28 mouse cellular contexts compared by ENCODE assay signal in genomic region chr16:36053524-36054275, GRCm38 (mm10). TPM values are rescaled to one million over a fixed set of nuclear protein-coding genes. Genes with fewer than 3 reads are reported as not detected.
DNase-seq lines count a peak whose midpoint lies in the region; ATAC-seq lines count a peak whose summit lies in the region.
"Had no signal": no experiment of that assay in that cellular context is flagged by ENCODE, and none has a peak within 500 bp of the region (broad histone marks: within the 10 kb centered on the region; RNA-seq: fewer than 3 reads in every experiment).

No protein-coding gene starts in this region.

- H3K9ac ChIP-seq in heart, embryonic 14.5 days (ENCODE audit: low read length): no peak overlapping the region
- H3K9ac ChIP-seq: forebrain, embryonic 13.5 days; hindbrain, embryonic 12.5 days; intestine, embryonic 15.5 days; limb, embryonic 15.5 days; liver, embryonic 13.5 days had no signal

- no peak overlapping the region for H3K4me3 ChIP-seq in heart, embryonic 14.5 days (ENCODE audit: control insufficient read depth in 1 of 2, insufficient read depth in 1 of 2, low read depth in 1 of 2, low read length in 2 of 2)
- H3K4me3 ChIP-seq: forebrain, embryonic 13.5 days; hindbrain, embryonic 12.5 days; intestine, embryonic 15.5 days; limb, embryonic 10.5 days; limb, embryonic 15.5 days; liver, embryonic 13.5 days had no signal

- H3K9me3 ChIP-seq in heart, embryonic 14.5 days (ENCODE audit: control insufficient read depth, low read length): no peaks in the 10 kb centered on the region
- H3K9me3 ChIP-seq: forebrain, embryonic 13.5 days; hindbrain, embryonic 12.5 days; intestine, embryonic 15.5 days; limb, embryonic 10.5 days; limb, embryonic 15.5 days; liver, embryonic 13.5 days had no signal

- H3K4me2 ChIP-seq in heart, embryonic 14.5 days (ENCODE audit: low read length): no peak overlapping the region
- H3K4me2 ChIP-seq: forebrain, embryonic 13.5 days; hindbrain, embryonic 12.5 days; intestine, embryonic 15.5 days; limb, embryonic 15.5 days; liver, embryonic 13.5 days had no signal

- peak; percentile 50 to 72 for DNase-seq in heart, adult 18-20 months
- peak; percentile 61 for DNase-seq in heart, adult 9 months (ENCODE audit: low spot score in 2 of 2)
- peak; percentile 61 for DNase-seq in heart, postnatal 4 days
- DNase-seq in spleen, postnatal 14 days (ENCODE audit: low spot score in 2 of 2): no peak
- no peak for DNase-seq in spleen, postnatal 36 days (ENCODE audit: low spot score in 2 of 2)
- DNase-seq: adrenal gland, adult 2 months; adrenal gland, postnatal 36 days; cerebellum, adult 2 months; cerebellum, postnatal 25 days; gastrocnemius, postnatal 25 days; kidney, adult 2 months; kidney, postnatal 10 days; layer of hippocampus, adult 9-11 months; liver, embryonic 13.5 days; lung, adult 18-20 months; lung, postnatal 14 days; midbrain, embryonic 14.5 days; right cerebral cortex, postnatal 25 days; thymus, postnatal 4 days had no signal

- peaks cover 47% of the 10 kb centered on the region for H3K36me3 ChIP-seq in heart, embryonic 14.5 days (ENCODE audit: control insufficient read depth, insufficient read depth, low read length)

- H3K27ac ChIP-seq in heart, embryonic 14.5 days (replicated peaks in 1 of 2; ENCODE audit: control insufficient read depth in 1 of 2, insufficient read depth in 1 of 2, low read depth in 2 of 2, low read length in 2 of 2): peak overlapping the region; percentile 85 to 86
- H3K27ac ChIP-seq: forebrain, embryonic 13.5 days; hindbrain, embryonic 12.5 days; hindbrain, postnatal 0 days; intestine, embryonic 15.5 days; limb, embryonic 10.5 days; limb, embryonic 15.5 days; liver, embryonic 13.5 days had no signal

- ATAC-seq in heart, embryonic 14.5 days (ENCODE audit: insufficient number of reproducible peaks, insufficient read depth, low FRiP score, low read depth): peak; percentile 76
- ATAC-seq in activated CD4-positive, CD25-positive, alpha-beta regulatory T cell, adult 4 months: no peak
- ATAC-seq: CD4-positive, CD25-positive, alpha-beta regulatory T cell, adult 4 months; forebrain, embryonic 13.5 days; hindbrain, postnatal 0 days; intestine, embryonic 15.5 days had no signal

- WGBS in heart, embryonic 14.5 days: 19% methylated on average over 6 of the region's 6 CpGs

- peaks cover 22 to 40% of the 10 kb centered on the region in 2 experiments for H3K4me1 ChIP-seq in heart, embryonic 14.5 days (ENCODE audit: control insufficient read depth in 2 of 2, insufficient read depth in 2 of 2, low read length in 2 of 2)
- H3K4me1 ChIP-seq: forebrain, embryonic 13.5 days; hindbrain, embryonic 12.5 days; intestine, embryonic 15.5 days; limb, embryonic 10.5 days had no signal

- H3K27me3 ChIP-seq in heart, embryonic 14.5 days (ENCODE audit: control insufficient read depth, insufficient read depth, low read length): no peaks in the 10 kb centered on the region
- H3K27me3 ChIP-seq: forebrain, embryonic 13.5 days; hindbrain, embryonic 12.5 days; intestine, embryonic 15.5 days; limb, embryonic 15.5 days; liver, embryonic 13.5 days had no signal

RNA-seq across cellular contexts. Expression of gene Wdr5b, which starts 12.7 kb away (rescaled TPM):
- total RNA-seq in heart, adult 18-20 months (2021): 1 to 10 TPM; 2.6 to 3.0 TPM
- 7.8 and 7.9 TPM in 2 replicates for polyA plus RNA-seq in heart, embryonic 14.5 days (2014; fragmentation: Nextera tagmentation; extraction: Ambion mirVana)
- total RNA-seq in heart, postnatal 4 days (2021): 1 to 10 TPM; 5.9 to 6.1 TPM
- polyA plus RNA-seq in activated CD4-positive, CD25-positive, alpha-beta regulatory T cell, adult 4 months (2017; shearing (Covaris generic)): 1 to 10 TPM; 6.6 to 7.8 TPM

RNA-seq across cellular contexts. Expression of gene Fam162a, which starts 17.7 kb away (rescaled TPM):
- 100 to 1,000 TPM; 252 to 253 TPM for total RNA-seq in heart, adult 18-20 months (2021)
- polyA plus RNA-seq in heart, embryonic 14.5 days (2014; fragmentation: Nextera tagmentation; extraction: Ambion mirVana): 997 and 1,000 TPM in 2 replicates
- total RNA-seq in heart, postnatal 4 days (2021): 100 to 1,000 TPM; 229 to 235 TPM
- polyA plus RNA-seq in activated CD4-positive, CD25-positive, alpha-beta regulatory T cell, adult 4 months (2017; shearing (Covaris generic)): 100 to 1,000 TPM in 1 of 2 experiments, 10 to 100 TPM in 1; 91.6 to 121 TPM

RNA-seq across cellular contexts. Expression of gene Ccdc58, which starts 17.8 kb away (rescaled TPM):
- total RNA-seq in heart, adult 18-20 months (2021): 10 to 100 TPM; 30.3 to 36.8 TPM
- polyA plus RNA-seq in heart, embryonic 14.5 days (2014; fragmentation: Nextera tagmentation; extraction: Ambion mirVana): 76.2 and 77.5 TPM in 2 replicates
- 10 to 100 TPM; 57.1 to 59.1 TPM for total RNA-seq in heart, postnatal 4 days (2021)
- 10 to 100 TPM; 19.6 to 33.4 TPM for polyA plus RNA-seq in activated CD4-positive, CD25-positive, alpha-beta regulatory T cell, adult 4 months (2017; shearing (Covaris generic))

Comparison
In these comparisons a context has a peak if more than half of its experiments do, and no peak if none do; other contexts are left out.
1. DNase-seq: peak in heart, adult 18-20 months (2 of 2), heart, adult 9 months (2 of 2) and heart, postnatal 4 days (single experiment); none in spleen, postnatal 14 days (0 of 2) and spleen, postnatal 36 days (0 of 2).